Mouse (Mus musculus) lung, postnatal 0 days (tissue): Measurements from ENCODE around the gene D130043K22Rik.

ENCODE experiments used
- CTCF ChIP-seq: IDR thresholded peaks from 2 replicates; pipeline ENCODE4 v1.5.1; 2016; ENCODE audit warnings: antibody characterized with exemption, mild to moderate bottlenecking
- EP300 ChIP-seq: IDR thresholded peaks from 2 replicates; pipeline ENCODE4 v1.6.1; 2016; ENCODE audit warnings: antibody characterized with exemption, mild to moderate bottlenecking, control low read depth

- TF ChIP-seq EP300, result no peak
- TF ChIP-seq CTCF, result no peak
Observed at GRCm38 (mm10) chr13:24901916-24902315, 57.0 kb downstream of the D130043K22Rik start.
